Mouse (Mus musculus) liver, embryonic 14.5 days (tissue): ENCODE data around the gene Gm20825. TPM values are rescaled to one million over a fixed set of nuclear protein-coding genes. Genes with fewer than 3 reads are reported as not detected.
"Not testable (repeated sequence)": the region's sequence is repeated elsewhere in the genome, so short reads cannot be mapped to it uniquely, and the experiment has no call there.

Experiments used
- ATAC-seq: fragments of 200-750 bp; cut with Nextera tagmentation; 2 replicates; pipeline ENCODE4 v1.8.0; 2017; ENCODE audit warnings: moderate number of reproducible peaks, mild to moderate bottlenecking, moderate library complexity; ENCODE audit not compliant: insufficient read depth
- DNase-seq, 3 experiments: peaks; one replicate each; pipeline ENCODE4 v3.0.0-alpha.2; 2012 to 2013; ENCODE audit warnings: low read depth in 3 of 3, low spot score in 3 of 3
- H3K27ac ChIP-seq: fragments of 300-500 bp; sonication (generic); 2 replicates; pipeline ENCODE4 v1.5.1; 2014; ENCODE audit warnings: moderate library complexity, mild to moderate bottlenecking, control low read depth, inconsistent platforms
- H3K27me3 ChIP-seq: fragments of 300-500 bp; sonication (generic); 2 replicates; pipeline ENCODE4 v1.6.1; 2014; ENCODE audit warnings: mild to moderate bottlenecking, low read length, moderate library complexity; ENCODE audit not compliant: control insufficient read depth, insufficient read depth
- H3K36me3 ChIP-seq: fragments of 300-500 bp; sonication (generic); replicated peaks from 2 replicates; pipeline ENCODE4 v1.6.1; 2014; ENCODE audit warnings: low read depth; ENCODE audit not compliant: control insufficient read depth, insufficient read depth
- H3K4me1 ChIP-seq, 2 experiments: fragments of 200-500 bp in 1 of 2; fragments of 300-500 bp in 1 of 2; sonication (generic) in 1 of 2; replicated peaks; 2 replicates each; pipeline ENCODE4 v1.6.1; 2012 to 2014; ENCODE audit warnings: antibody characterized with exemption in 1 of 2, inconsistent platforms in 1 of 2, low read length in 1 of 2; ENCODE audit not compliant: control insufficient read depth in 2 of 2, insufficient read depth in 2 of 2
- H3K4me2 ChIP-seq: fragments of 300-500 bp; sonication (generic); 2 replicates; pipeline ENCODE4 v1.6.1; 2014; ENCODE audit warnings: low read depth, mild to moderate bottlenecking, control low read depth, moderate library complexity
- H3K4me3 ChIP-seq, 2 experiments: fragments of 200-500 bp in 1 of 2; fragments of 300-500 bp in 1 of 2; sonication (generic) in 1 of 2; 2 replicates each; pipeline ENCODE4 v1.5.1; 2012 to 2014; ENCODE audit warnings: low read depth in 2 of 2, low read length in 2 of 2, mild to moderate bottlenecking in 2 of 2, control low read depth in 1 of 2, inconsistent platforms in 1 of 2, moderate library complexity in 1 of 2; ENCODE audit not compliant: insufficient read depth in 1 of 2
- H3K9ac ChIP-seq: fragments of 300-500 bp; sonication (generic); replicated peaks from 2 replicates; pipeline ENCODE4 v1.6.1; 2014; ENCODE audit warnings: mild to moderate bottlenecking, control low read depth, moderate library complexity
- H3K9me3 ChIP-seq: fragments of 300-500 bp; sonication (generic); 2 replicates; pipeline ENCODE4 v1.6.1; 2016; ENCODE audit warnings: low read length, mixed read lengths; ENCODE audit not compliant: control insufficient read depth
- whole genome bisulfite sequencing: fragments of 180-500 bp; shearing (Covaris S2); extraction: QIAGEN DNeasy Blood & Tissue Kit; methylation state at CpG from one replicate; pipeline ENCODE4 v1.1.7; 2014; ENCODE audit not compliant: insufficient replicate concordance; 5-methylcytosine and 5-hydroxymethylcytosine counted together
- polyA plus RNA-seq, 2 experiments: library from polyadenylated mRNA; depleted of rRNA in 1 of 2; stranded (reverse) in 1 of 2; unstranded in 1 of 2; fragments of >200 nt; fragmentation: Nextera tagmentation in 1 of 2; extraction: Ambion mirVana in 1 of 2; gene quantifications; 2 replicates each; pipeline versions ENCODE4 v1.2.1 to v1.2.3; 2012 to 2014

The Gm20825 gene
- polyA plus RNA-seq (2012; rRNA removed) (not detected in 2 replicates), polyA plus RNA-seq (2014; fragmentation: Nextera tagmentation; extraction: Ambion mirVana) (not detected in 2 replicates)

- not testable (repeated sequence) for ATAC-seq, H3K9ac ChIP-seq, H3K36me3 ChIP-seq, H3K4me1 ChIP-seq, H3K4me3 ChIP-seq, H3K4me2 ChIP-seq, H3K9me3 ChIP-seq, H3K27me3 ChIP-seq, DNase-seq, H3K27ac ChIP-seq
- WGBS, result 36% methylated on average over 3 of the region's 4 CpGs
These were observed at the start of gene Gm20825 for GRCm38 (mm10) chrY:8071407-8071806. Gene Gm20825 (minus strand): TSS chrY:8071507.

Other genes with a start within 250 kb of the Gm20825 start
- gene Gm29049, start 74.3 kb downstream of the Gm20825 start, polyA plus RNA-seq (2012; rRNA removed), result not detected in 2 replicates
- gene Gm29049, start 74.3 kb downstream of the Gm20825 start, polyA plus RNA-seq (2014; fragmentation: Nextera tagmentation; extraction: Ambion mirVana), result not detected in 2 replicates
- gene Gm20824, start 186.4 kb upstream of the Gm20825 start, polyA plus RNA-seq (2012; rRNA removed), result not detected in 2 replicates
- gene Gm20824, start 186.4 kb upstream of the Gm20825 start, polyA plus RNA-seq (2014; fragmentation: Nextera tagmentation; extraction: Ambion mirVana), result not detected in 2 replicates